Mouse (Mus musculus) E14TG2a.4 (cell line): ENCODE data around the gene Pacs2.

Source experiments
- CTCF ChIP-seq: conservative IDR thresholded peaks from 2 replicates; pipeline ENCODE4 v1.5.1; 2014; ENCODE audit warnings: low read length
- POU5F1 ChIP-seq: IDR thresholded peaks from 2 replicates; pipeline ENCODE4 v1.6.1; 2014; ENCODE audit warnings: low read length, borderline replicate concordance

GRCm38 (mm10) chr12:113030993-113031392, 16.7 kb downstream of the Pacs2 start:
- TF ChIP-seq CTCF: no peak
- TF ChIP-seq POU5F1: no peak
